Mouse (Mus musculus) embryo, embryonic 11.5 days (tissue): ENCODE results near the gene Fkbp11.

ENCODE experiments used
- DNase-seq: peaks from one replicate; pipeline ENCODE4 v3.0.0-alpha.2; 2012; ENCODE audit warnings: low read depth, low spot score

Fkbp11 gene

GRCm38 (mm10) chr15:98695726-98696125 is 32.3 kb downstream of the Fkbp11 start:
- no peak for DNase-seq

- no peak for DNase-seq
These were observed 35.8 kb downstream of the Fkbp11 start for GRCm38 (mm10) chr15:98692171-98692715.

GRCm38 (mm10) chr15:98691486-98692147 is 36.4 kb downstream of the Fkbp11 start:
- no peak for DNase-seq

- DNase-seq: no peak
These were observed 38.3 kb downstream of the Fkbp11 start for GRCm38 (mm10) chr15:98689682-98690081.

- no peak for DNase-seq
These were observed 42.1 kb downstream of the Fkbp11 start for GRCm38 (mm10) chr15:98685926-98686325.

- DNase-seq: no peak
These were observed 44.3 kb downstream of the Fkbp11 start for GRCm38 (mm10) chr15:98683746-98684145.

GRCm38 (mm10) chr15:98683177-98683576 is 44.8 kb downstream of the Fkbp11 start:
- no peak for DNase-seq

GRCm38 (mm10) chr15:98681633-98682032 is 46.4 kb downstream of the Fkbp11 start:
- DNase-seq: no peak

GRCm38 (mm10) chr15:98680660-98681059 is 47.3 kb downstream of the Fkbp11 start:
- DNase-seq: no peak

- no peak for DNase-seq
These were observed 50.0 kb downstream of the Fkbp11 start for GRCm38 (mm10) chr15:98677977-98678376.

- peak; percentile 80 for DNase-seq
These were observed 50.9 kb downstream of the Fkbp11 start, which contains the start of gene Rnd1 for GRCm38 (mm10) chr15:98676940-98677728. TSS of gene Rnd1 (minus strand) at chr15:98677461.

GRCm38 (mm10) chr15:98676471-98676870 is 51.5 kb downstream of the Fkbp11 start:
- no peak for DNase-seq

- DNase-seq: no peak
These were observed 52.3 kb downstream of the Fkbp11 start for GRCm38 (mm10) chr15:98675634-98676250.

- no peak for DNase-seq
These were observed 52.9 kb downstream of the Fkbp11 start for GRCm38 (mm10) chr15:98674994-98675545.
